Mouse (Mus musculus) spleen, adult 12 weeks (tissue): ENCODE data around the gene Map7d2.

ENCODE experiments used
- DNase-seq: peaks from one replicate; pipeline ENCODE4 v3.0.0; 2022; ENCODE audit warnings: low spot score

Map7d2 gene

GRCm38 (mm10) chrX:159509847-159510715 is 95.7 kb downstream of the Map7d2 start:
- DNase-seq = no peak

- no peak for DNase-seq
Measured at GRCm38 (mm10) chrX:159510716-159511051, 96.3 kb downstream of the Map7d2 start.

GRCm38 (mm10) chrX:159515599-159515998 is 101.2 kb downstream of the Map7d2 start:
- no peak for DNase-seq

GRCm38 (mm10) chrX:159521780-159522179 is 107.4 kb downstream of the Map7d2 start:
- no peak for DNase-seq

GRCm38 (mm10) chrX:159522651-159523050 is 108.3 kb downstream of the Map7d2 start:
- DNase-seq = no peak

- DNase-seq = no peak
Measured at GRCm38 (mm10) chrX:159526388-159526787, 112.0 kb downstream of the Map7d2 start, which contains the start of gene Bclaf3. Bclaf3 (plus strand) TSS chrX:159526688.

- peak; percentile 92 for DNase-seq
Measured at GRCm38 (mm10) chrX:159532427-159532810, 118.0 kb downstream of the Map7d2 start.

GRCm38 (mm10) chrX:159532811-159533462 is 118.6 kb downstream of the Map7d2 start:
- DNase-seq = no peak

- DNase-seq = no peak
Measured at GRCm38 (mm10) chrX:159541936-159542335, 127.6 kb downstream of the Map7d2 start.

GRCm38 (mm10) chrX:159547093-159547492 is 132.7 kb downstream of the Map7d2 start:
- no peak for DNase-seq
